Mouse (Mus musculus): Measurements from ENCODE around the gene Pcdh7. TPM values are rescaled to one million over a fixed set of nuclear protein-coding genes. Genes with fewer than 3 reads are reported as not detected.

Pcdh7 gene
- polyA plus RNA-seq, 1 experiment, result 3.6 TPM

DNA sequence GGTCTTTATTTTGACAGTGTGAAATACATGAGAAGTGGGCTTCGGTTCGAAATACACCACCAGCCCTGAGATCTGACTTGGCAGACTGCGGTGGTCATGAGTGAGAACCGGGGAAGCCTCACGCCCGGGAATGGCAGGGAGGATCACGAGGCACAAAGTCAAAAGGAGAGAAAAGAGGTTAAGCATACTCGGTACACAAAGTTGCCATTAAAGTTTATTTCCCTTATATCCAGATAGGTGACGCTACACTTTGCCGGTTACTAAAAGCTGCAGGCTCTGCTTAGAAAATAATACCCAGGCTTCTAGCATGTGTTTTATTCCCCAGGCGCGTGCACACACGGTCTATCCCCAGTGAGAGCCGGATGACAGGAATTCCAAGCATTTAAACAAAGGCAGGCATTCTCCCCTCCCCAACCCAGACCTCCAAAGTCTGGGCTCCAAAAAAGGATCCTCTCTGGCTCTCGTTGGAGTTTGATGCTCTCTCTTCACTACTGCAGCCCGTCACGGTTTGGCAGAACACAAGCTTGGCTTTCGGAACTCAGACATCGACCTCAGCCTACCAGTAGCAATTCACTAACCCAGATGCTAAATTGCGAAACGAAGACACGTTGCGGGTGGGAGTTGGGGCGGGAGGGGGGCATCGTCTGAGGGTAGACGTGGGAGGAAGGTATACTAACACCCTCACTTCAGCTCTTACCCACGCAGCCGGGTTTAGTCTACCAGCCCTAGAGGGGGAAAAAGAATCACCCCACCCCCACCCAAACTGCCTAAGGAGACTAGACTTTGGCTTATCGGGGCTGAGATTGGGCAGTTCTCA lies 1.1 kb upstream of the Pcdh7 start:
- Histone ChIP-seq H3K4me3 (ENCODE audit: control insufficient read depth, insufficient read depth, low read length) (peak overlapping the region; percentile 57), H3K27me3 (ENCODE audit: control insufficient read depth, insufficient read depth, low read length) (peaks cover 16% of the 10 kb centered on the region), H3K36me3 (ENCODE audit: control insufficient read depth, insufficient read depth, low read length) (no peaks in the 10 kb centered on the region), H3K4me1 (replicated peaks; ENCODE audit: control insufficient read depth, insufficient read depth, low read length) (peaks cover 45% of the 10 kb centered on the region), H3K27ac (ENCODE audit: control insufficient read depth, insufficient read depth, low read length) (no peak overlapping the region)
- WGBS, result 1% methylated on average over 29 of the region's 29 CpGs
- peak; percentile 2 for DNase-seq
- no peak for TF ChIP-seq CTCF (IDR thresholded peaks at IDR 0.05; ENCODE audit: borderline replicate concordance, control insufficient read depth, extremely low read depth, insufficient read depth, low read length, poor library complexity)
- no peak for TF ChIP-seq POLR2A (IDR thresholded peaks at IDR 0.05; ENCODE audit: control insufficient read depth, extremely low read depth, insufficient read depth, low read length, poor library complexity)

DNA sequence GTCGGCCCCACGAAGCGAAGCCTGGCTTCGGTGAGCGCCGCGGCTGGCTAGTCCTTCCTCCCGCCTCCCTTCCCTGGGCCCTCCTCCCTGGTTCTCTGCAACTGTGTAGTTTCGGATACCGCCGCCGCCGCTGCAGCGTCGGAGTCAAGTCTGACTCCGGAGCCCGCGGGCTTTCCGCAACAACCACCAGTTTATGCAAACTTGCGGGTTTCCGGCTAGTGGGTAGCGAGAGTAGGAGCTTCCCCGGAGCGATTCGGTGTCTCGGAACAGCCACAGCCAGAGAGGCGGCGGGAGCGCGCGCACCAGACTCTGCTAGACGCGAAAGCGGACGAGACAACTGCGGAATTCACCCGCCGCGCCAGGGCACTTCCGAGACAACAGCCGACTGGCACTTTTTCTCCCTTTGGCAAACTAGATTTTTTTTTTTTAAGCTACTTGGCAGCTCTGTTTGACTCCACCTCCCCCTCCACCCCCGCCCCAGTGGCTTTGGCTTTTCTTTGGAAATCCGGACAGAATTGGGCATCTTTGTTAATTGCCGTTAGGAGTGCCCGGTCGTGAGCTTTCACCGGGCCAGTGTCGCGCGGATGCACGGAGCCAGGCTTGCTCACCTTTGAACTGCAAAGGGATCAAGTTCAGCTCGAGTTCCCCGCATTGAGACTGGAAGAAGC lies 395 bp upstream of the Pcdh7 start:
- Histone ChIP-seq H3K27ac (ENCODE audit: control insufficient read depth, insufficient read depth, low read length) (no peak overlapping the region), H3K27me3 (ENCODE audit: control insufficient read depth, insufficient read depth, low read length) (peaks cover 16% of the 10 kb centered on the region), H3K36me3 (ENCODE audit: control insufficient read depth, insufficient read depth, low read length) (no peaks in the 10 kb centered on the region), H3K4me3 (ENCODE audit: control insufficient read depth, insufficient read depth, low read length) (peak overlapping the region; percentile 57), H3K4me1 (replicated peaks; ENCODE audit: control insufficient read depth, insufficient read depth, low read length) (peaks cover 45% of the 10 kb centered on the region)
- DNase-seq, result peak; percentile 21
- under 1% methylated on average over 53 of the region's 53 CpGs for WGBS
- TF ChIP-seq POLR2A (IDR thresholded peaks at IDR 0.05; ENCODE audit: control insufficient read depth, extremely low read depth, insufficient read depth, low read length, poor library complexity) (no peak), CTCF (IDR thresholded peaks at IDR 0.05; ENCODE audit: borderline replicate concordance, control insufficient read depth, extremely low read depth, insufficient read depth, low read length, poor library complexity) (peak; percentile 13; the same call in 1 of the 2 replicates)

- Histone ChIP-seq H3K36me3 (ENCODE audit: control insufficient read depth, insufficient read depth, low read length) (no peaks in the 10 kb centered on the region), H3K27me3 (ENCODE audit: control insufficient read depth, insufficient read depth, low read length) (peaks cover 16% of the 10 kb centered on the region), H3K4me1 (replicated peaks; ENCODE audit: control insufficient read depth, insufficient read depth, low read length) (peaks cover 45% of the 10 kb centered on the region), H3K27ac (ENCODE audit: control insufficient read depth, insufficient read depth, low read length) (no peak overlapping the region), H3K4me3 (ENCODE audit: control insufficient read depth, insufficient read depth, low read length) (peak overlapping the region; percentile 57)
- peak; percentile 8 for DNase-seq
- no peak for TF ChIP-seq CTCF (IDR thresholded peaks at IDR 0.05; ENCODE audit: borderline replicate concordance, control insufficient read depth, extremely low read depth, insufficient read depth, low read length, poor library complexity)
- no peak for TF ChIP-seq POLR2A (IDR thresholded peaks at IDR 0.05; ENCODE audit: control insufficient read depth, extremely low read depth, insufficient read depth, low read length, poor library complexity)
- WGBS, result 2% methylated on average over 54 of the region's 54 CpGs
Observed at GRCm38 (mm10) chr5:57718876-57719593, 1.3 kb downstream of the Pcdh7 start.

GRCm38 (mm10) chr5:57719594-57720185 lies 1.9 kb downstream of the Pcdh7 start:
- Histone ChIP-seq H3K36me3 (ENCODE audit: control insufficient read depth, insufficient read depth, low read length) (no peaks in the 10 kb centered on the region), H3K4me1 (replicated peaks; ENCODE audit: control insufficient read depth, insufficient read depth, low read length) (peaks cover 45% of the 10 kb centered on the region), H3K4me3 (ENCODE audit: control insufficient read depth, insufficient read depth, low read length) (peak overlapping the region; percentile 57), H3K27me3 (ENCODE audit: control insufficient read depth, insufficient read depth, low read length) (peaks cover 16% of the 10 kb centered on the region), H3K27ac (ENCODE audit: control insufficient read depth, insufficient read depth, low read length) (no peak overlapping the region)
- TF ChIP-seq POLR2A (IDR thresholded peaks at IDR 0.05; ENCODE audit: control insufficient read depth, extremely low read depth, insufficient read depth, low read length, poor library complexity) (no peak), CTCF (IDR thresholded peaks at IDR 0.05; ENCODE audit: borderline replicate concordance, control insufficient read depth, extremely low read depth, insufficient read depth, low read length, poor library complexity) (0 out of 2 replicates have a peak, but pooled peaks have one; percentile 38)
- DNase-seq, result peak; percentile 39
- WGBS, result 2% methylated on average over 59 of the region's 59 CpGs

GRCm38 (mm10) chr5:57720206-57720880 lies 2.6 kb downstream of the Pcdh7 start:
- TF ChIP-seq POLR2A (IDR thresholded peaks at IDR 0.05; ENCODE audit: control insufficient read depth, extremely low read depth, insufficient read depth, low read length, poor library complexity) (no peak), CTCF (IDR thresholded peaks at IDR 0.05; ENCODE audit: borderline replicate concordance, control insufficient read depth, extremely low read depth, insufficient read depth, low read length, poor library complexity) (no peak)
- no peak overlapping the region for H3K4me3 ChIP-seq (ENCODE audit: control insufficient read depth, insufficient read depth, low read length)
- H3K27ac ChIP-seq (ENCODE audit: control insufficient read depth, insufficient read depth, low read length), result no peak overlapping the region
- 23% methylated on average over 34 of the region's 34 CpGs for WGBS
- H3K36me3 ChIP-seq (ENCODE audit: control insufficient read depth, insufficient read depth, low read length), result no peaks in the 10 kb centered on the region
- peaks cover 16% of the 10 kb centered on the region for H3K27me3 ChIP-seq (ENCODE audit: control insufficient read depth, insufficient read depth, low read length)
- DNase-seq, result no peak
- peaks cover 41% of the 10 kb centered on the region for H3K4me1 ChIP-seq (replicated peaks; ENCODE audit: control insufficient read depth, insufficient read depth, low read length)
